Mouse (Mus musculus): ENCODE measurements around the gene Slc17a7.

Gene Slc17a7

GRCm38 (mm10) chr7:45202654-45203053 lies 38.9 kb downstream of the Slc17a7 start:
- no peak for DNase-seq (ENCODE audit: low read depth)

DNA sequence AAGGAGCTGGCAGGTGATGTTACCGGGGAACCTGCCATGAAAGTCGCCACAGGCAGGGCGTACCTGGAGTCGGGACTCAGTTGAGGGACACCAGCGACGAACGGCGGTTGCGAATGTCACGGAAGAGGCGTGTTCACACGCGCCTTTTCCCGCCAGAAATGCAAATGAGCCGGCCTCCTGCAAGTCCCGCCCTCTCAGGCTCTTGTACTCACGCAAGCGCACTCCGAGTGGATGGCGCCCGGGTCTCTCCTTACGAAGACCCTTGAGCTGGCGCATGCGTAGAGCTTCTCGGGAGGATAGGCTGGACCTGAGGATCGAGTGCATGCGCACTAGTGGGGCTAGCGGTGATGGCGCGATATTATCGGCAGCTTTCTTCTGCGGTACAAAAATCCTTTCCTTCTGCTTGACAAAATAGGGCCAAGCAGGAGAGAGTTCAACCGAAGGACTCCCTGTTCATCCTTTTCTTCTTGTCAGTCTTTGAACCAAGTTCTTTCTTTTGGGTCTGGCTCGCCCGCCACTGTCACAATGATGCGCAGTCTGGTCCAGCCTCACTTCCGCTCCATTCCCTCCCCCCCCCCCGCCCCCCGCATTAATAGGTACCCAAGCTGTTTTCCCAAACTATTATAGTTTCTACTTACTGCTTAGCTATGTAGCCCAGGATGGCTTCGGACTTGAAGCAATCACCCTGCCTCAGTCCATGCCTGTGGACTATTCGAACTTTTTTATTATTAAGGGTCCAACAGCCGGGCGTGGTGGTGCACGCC lies 40.8 kb downstream of the Slc17a7 start, which contains the start of gene Ccdc155:
Gene Ccdc155 (minus strand): TSS at position 513 of the 764 bp plus-strand sequence.
- peak; percentile 89 for DNase-seq (ENCODE audit: low read depth)

GRCm38 (mm10) chr7:45208260-45208659 lies 44.5 kb downstream of the Slc17a7 start:
- no peak for DNase-seq (ENCODE audit: low read depth)

DNA sequence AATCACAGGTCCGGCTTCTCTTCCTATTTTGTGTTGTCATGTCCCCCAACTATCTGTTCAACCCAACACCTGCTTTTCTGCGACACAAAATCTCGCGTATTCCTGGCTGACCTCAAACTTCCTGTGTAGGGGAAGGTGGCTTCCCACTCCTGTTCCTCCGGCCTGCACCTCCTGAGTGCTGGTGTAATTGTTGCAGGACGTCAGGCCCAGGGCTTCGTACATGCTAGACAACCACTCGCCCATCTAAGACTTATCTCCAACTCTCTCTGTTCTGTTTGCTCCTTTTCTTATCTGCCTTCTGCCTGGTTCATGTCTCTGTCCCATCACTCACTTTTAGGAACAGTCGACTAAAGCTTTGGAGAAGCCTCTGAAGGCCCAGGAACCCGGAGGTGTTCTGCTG lies 47.3 kb downstream of the Slc17a7 start:
- no peak for DNase-seq (ENCODE audit: low read depth)

DNA sequence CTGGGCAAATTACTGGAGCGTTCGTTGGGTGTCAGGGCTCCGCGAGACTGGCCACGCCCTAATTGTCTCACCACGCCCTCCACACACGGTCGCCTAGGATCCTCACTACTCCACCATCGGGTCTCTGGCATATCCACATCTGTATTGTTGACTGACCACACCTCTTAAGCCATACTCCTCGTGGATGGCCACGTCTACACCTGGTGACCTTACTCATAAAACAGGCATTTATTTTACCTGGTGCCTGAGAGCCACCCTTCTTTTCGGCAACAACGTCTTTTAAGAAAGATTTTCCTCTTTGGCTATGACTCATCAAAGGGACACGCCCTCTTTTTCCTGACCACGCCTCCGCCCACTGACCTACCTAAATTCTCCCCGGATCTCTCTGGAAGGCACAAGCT lies 48.1 kb downstream of the Slc17a7 start, which contains the start of gene Dkkl1:
Gene Dkkl1 (minus strand): TSS at position 297 of the 401 bp plus-strand sequence.
- peak; percentile 63 for DNase-seq (ENCODE audit: low read depth)

DNA sequence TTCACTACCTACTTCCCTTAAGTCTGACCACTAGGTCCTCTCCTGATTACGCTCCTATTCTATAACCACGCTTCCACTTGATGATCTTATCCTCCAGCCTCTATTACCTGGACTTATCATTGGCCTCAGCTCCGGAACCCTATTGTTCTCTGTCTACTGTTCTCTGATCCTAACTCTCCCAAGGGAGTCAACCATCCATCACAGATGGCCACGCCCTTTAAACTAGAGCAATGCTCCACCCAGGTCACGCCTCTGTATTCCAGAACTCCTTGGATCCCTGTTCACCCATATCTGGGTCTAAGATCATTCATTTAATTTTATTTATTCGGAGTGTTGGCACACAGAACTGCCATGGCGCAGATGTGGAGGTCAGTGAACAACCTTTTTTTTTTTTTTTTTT lies 48.6 kb downstream of the Slc17a7 start:
- DNase-seq (ENCODE audit: low read depth) = no peak

DNA sequence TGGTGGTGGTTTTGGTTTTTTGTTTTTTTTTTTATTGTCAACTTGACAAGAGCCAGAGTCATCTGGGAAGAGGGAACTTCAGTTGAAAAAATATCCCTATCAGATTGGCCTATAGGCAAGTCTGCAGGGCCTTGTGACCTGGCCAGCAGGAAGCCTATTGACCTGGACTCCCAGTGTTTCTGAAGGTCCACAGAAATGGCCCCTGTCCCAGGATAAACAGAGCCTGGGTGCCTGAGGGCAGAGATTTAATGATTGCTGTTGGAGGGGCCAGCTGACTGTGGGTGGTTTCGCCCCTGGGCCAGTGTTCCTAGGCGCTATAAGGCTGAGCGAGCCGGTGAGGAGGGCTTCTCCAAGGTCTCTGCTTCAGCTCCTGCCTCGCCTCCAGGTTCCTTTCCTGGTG lies 50.0 kb downstream of the Slc17a7 start:
- no peak for DNase-seq (ENCODE audit: low read depth)

GRCm38 (mm10) chr7:45215673-45216441 lies 52.1 kb downstream of the Slc17a7 start, which contains the start of gene Tead2:
Gene Tead2, plus strand, starts transcription at chr7:45215753.
- DNase-seq (ENCODE audit: low read depth) = no peak

GRCm38 (mm10) chr7:45216442-45217183 lies 52.9 kb downstream of the Slc17a7 start:
- DNase-seq (ENCODE audit: low read depth) = no peak

DNA sequence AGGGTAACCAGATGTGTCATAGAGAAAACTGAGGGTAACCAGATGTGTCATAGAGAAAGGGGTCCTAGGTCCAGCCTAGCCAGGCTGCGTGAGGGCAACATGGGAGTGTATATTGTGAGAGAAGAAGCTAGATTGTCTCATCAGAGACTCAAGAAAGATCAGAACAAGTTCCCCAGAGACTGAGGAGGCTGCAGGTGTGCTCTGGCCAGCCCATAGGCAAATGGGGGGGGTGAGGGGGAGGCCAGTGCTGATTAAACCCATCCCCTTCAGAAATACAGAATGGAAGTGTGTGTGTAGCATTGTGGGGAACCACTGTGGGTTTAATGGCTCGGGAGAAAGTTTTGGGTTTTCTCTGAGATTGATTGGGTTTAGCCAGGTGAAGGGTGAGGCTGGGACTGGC lies 57.9 kb downstream of the Slc17a7 start:
- no peak for DNase-seq (ENCODE audit: low read depth)

- no peak for DNase-seq (ENCODE audit: low read depth)
Observed at GRCm38 (mm10) chr7:45224826-45225225, 61.1 kb downstream of the Slc17a7 start.
